ENCODE assay signal across 15 mouse cellular contexts in the genomic region with DNA sequence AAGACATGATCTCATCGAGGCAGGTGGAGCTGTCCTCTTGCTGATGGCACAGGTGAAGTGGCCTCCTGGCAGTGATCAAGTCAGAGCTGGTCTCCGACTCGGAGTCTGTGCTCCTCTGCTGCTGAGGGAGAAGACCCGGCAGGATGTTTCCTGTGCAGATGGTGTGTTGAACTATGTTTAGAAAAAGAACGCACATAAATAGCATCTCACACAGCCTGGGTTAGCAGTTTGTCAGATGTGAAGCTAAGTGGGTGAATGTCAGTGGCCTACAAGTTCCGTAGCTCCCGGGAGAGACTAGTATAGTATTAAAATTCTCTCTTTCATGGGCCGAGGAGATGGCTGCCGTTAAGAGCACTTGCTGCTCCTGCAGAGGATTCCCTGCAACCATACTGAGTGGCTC.
DNase-seq lines count a peak whose midpoint lies in the region; ATAC-seq and TF ChIP-seq lines count a peak whose summit lies in the region.
"Had no signal": no experiment of that assay in that cellular context is flagged by ENCODE, and none has a peak within 500 bp of the region (broad histone marks: within the 10 kb centered on the region; RNA-seq: fewer than 3 reads in every experiment).

No protein-coding gene starts in this region.

- H3K9ac ChIP-seq in heart, embryonic 12.5 days = peak overlapping the region; percentile 32
- H3K9ac ChIP-seq: neural tube, embryonic 15.5 days had no signal

- 32% methylated on average over 9 of the region's 9 CpGs for WGBS in heart, embryonic 12.5 days
- WGBS in cerebellum, adult 2 months = 7% methylated on average over 9 of the region's 9 CpGs
- 83% methylated on average over 9 of the region's 9 CpGs for WGBS in limb, embryonic 10.5 days

- no peak overlapping the region for H3K4me3 ChIP-seq in heart, embryonic 12.5 days
- no peak overlapping the region for H3K4me3 ChIP-seq in cerebellum, adult 2 months (replicated peaks; ENCODE audit: insufficient read depth, low read depth, low read length)
- no peak overlapping the region for H3K4me3 ChIP-seq in limb, embryonic 10.5 days
- no peak overlapping the region for H3K4me3 ChIP-seq in layer of hippocampus, adult 2 months
- H3K4me3 ChIP-seq: gastrocnemius, adult 2 months; neural tube, embryonic 15.5 days had no signal

- H3K9me3 ChIP-seq in heart, embryonic 12.5 days (replicated peaks) = no peaks in the 10 kb centered on the region
- no peaks in the 10 kb centered on the region for H3K9me3 ChIP-seq in limb, embryonic 10.5 days (replicated peaks)
- H3K9me3 ChIP-seq: neural tube, embryonic 15.5 days had no signal

- TF ChIP-seq CTCF in cerebellum, adult 2 months (IDR thresholded peaks at IDR 0.05; ENCODE audit: borderline replicate concordance, insufficient read depth, low read depth, low read length) = no peak
- no peak for TF ChIP-seq CTCF in layer of hippocampus, adult 2 months (conservative IDR thresholded peaks at IDR 0.05)

- TF ChIP-seq POLR2A in cerebellum, adult 2 months (IDR thresholded peaks at IDR 0.05; ENCODE audit: borderline replicate concordance, insufficient read depth, low read length) = no peak

- no peak for ATAC-seq in heart, embryonic 12.5 days (ENCODE audit: insufficient number of reproducible peaks, low FRiP score)
- no peak for ATAC-seq in activated CD4-positive, CD25-positive, alpha-beta regulatory T cell, adult 4 months
- ATAC-seq: hindbrain, embryonic 16.5 days had no signal

- no peaks in the 10 kb centered on the region for H3K27me3 ChIP-seq in heart, embryonic 12.5 days (replicated peaks)
- H3K27me3 ChIP-seq in cerebellum, adult 2 months (ENCODE audit: control insufficient read depth, insufficient read depth, low read length) = no peaks in the 10 kb centered on the region
- no peaks in the 10 kb centered on the region for H3K27me3 ChIP-seq in limb, embryonic 10.5 days (ENCODE audit: low read depth, poor library complexity, severe bottlenecking)
- H3K27me3 ChIP-seq: neural tube, embryonic 15.5 days had no signal

- DNase-seq in heart, postnatal 4 days = no peak
- DNase-seq in cerebellum, adult 11-12 months = peak; percentile 46
- peak; percentile 63 to 78 for DNase-seq in cerebellum, adult 2 months
- no peak for DNase-seq in limb, embryonic 10.5 days (ENCODE audit: low spot score)
- no peak for DNase-seq in layer of hippocampus, adult 2 months (ENCODE audit: low spot score in 2 of 2)
- DNase-seq: adrenal gland, postnatal 10 days; gastrocnemius, adult 2 months; lung, postnatal 10 days; midbrain, embryonic 14.5 days; right cerebral cortex, postnatal 14 days had no signal

- peaks cover 68% of the 10 kb centered on the region for H3K4me1 ChIP-seq in heart, embryonic 12.5 days (replicated peaks)
- peaks cover 20% of the 10 kb centered on the region for H3K4me1 ChIP-seq in cerebellum, adult 2 months (ENCODE audit: control insufficient read depth, insufficient read depth, low read length)
- H3K4me1 ChIP-seq in limb, embryonic 10.5 days = peaks cover 33% of the 10 kb centered on the region

- peak overlapping the region; percentile 10 for H3K4me2 ChIP-seq in heart, embryonic 12.5 days
- H3K4me2 ChIP-seq: liver, embryonic 11.5 days; neural tube, embryonic 15.5 days had no signal

- H3K27ac ChIP-seq in heart, embryonic 12.5 days (ENCODE audit: poor library complexity, severe bottlenecking) = peak overlapping the region; percentile 78
- H3K27ac ChIP-seq in cerebellum, adult 2 months (ENCODE audit: insufficient read depth, low read length) = 0 out of 2 replicates have a peak overlapping the region, but pooled peaks have one; percentile 6
- peak overlapping the region; percentile 66 for H3K27ac ChIP-seq in limb, embryonic 10.5 days
- H3K27ac ChIP-seq in layer of hippocampus, adult 2 months = no peak overlapping the region
- H3K27ac ChIP-seq: gastrocnemius, adult 2 months; neural tube, embryonic 15.5 days had no signal

- peaks cover 68% of the 10 kb centered on the region for H3K36me3 ChIP-seq in heart, embryonic 12.5 days
- H3K36me3 ChIP-seq in limb, embryonic 10.5 days = peaks cover 55% of the 10 kb centered on the region
- H3K36me3 ChIP-seq: neural tube, embryonic 15.5 days had no signal

Comparison
In these comparisons a context has a peak if more than half of its experiments do, and no peak if none do; other contexts are left out.
1. DNase-seq: peak in cerebellum, adult 11-12 months (single experiment) and cerebellum, adult 2 months (2 of 2); none in heart, postnatal 4 days (single experiment), limb, embryonic 10.5 days (single experiment) and layer of hippocampus, adult 2 months (0 of 2).